ENCODE assay signal across 35 mouse cellular contexts in the genomic region with DNA sequence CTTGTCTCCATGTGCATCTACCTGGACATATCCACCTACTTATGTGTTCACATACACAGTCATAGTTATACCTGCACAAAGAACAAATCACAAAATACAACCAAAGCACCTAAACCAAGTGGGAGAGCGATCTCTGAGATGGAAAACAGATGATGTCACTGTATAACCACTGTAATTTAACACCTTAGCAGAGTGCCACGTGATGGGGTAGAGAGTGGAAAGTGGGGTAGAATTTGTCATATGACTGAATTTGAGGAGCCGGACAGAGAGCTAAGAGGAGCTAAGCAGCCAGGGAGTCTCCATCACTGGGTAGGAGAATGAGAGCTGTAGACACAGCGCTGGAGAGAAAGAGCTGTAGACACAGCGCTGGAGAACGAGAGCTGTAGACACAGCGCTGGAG.
"Had no signal": no experiment of that assay in that cellular context is flagged by ENCODE, and none has a peak within 500 bp of the region (broad histone marks: within the 10 kb centered on the region; RNA-seq: fewer than 3 reads in every experiment).

No protein-coding gene starts in this region.

- H3K27ac ChIP-seq: heart, embryonic 13.5 days; heart, embryonic 15.5 days; hindbrain, embryonic 10.5 days; hindbrain, embryonic 12.5 days; hindbrain, embryonic 13.5 days; hindbrain, embryonic 14.5 days; hindbrain, embryonic 15.5 days; hindbrain, postnatal 0 days; intestine, embryonic 15.5 days; kidney, embryonic 15.5 days; kidney, postnatal 0 days; layer of hippocampus, adult 2 months; left cerebral cortex, adult 2 months had no signal

- H3K36me3 ChIP-seq: heart, embryonic 12.5 days; heart, embryonic 13.5 days; heart, embryonic 15.5 days; hindbrain, embryonic 10.5 days; hindbrain, embryonic 12.5 days; hindbrain, embryonic 13.5 days; hindbrain, embryonic 15.5 days; intestine, embryonic 15.5 days; kidney, embryonic 15.5 days had no signal

- H3K4me1 ChIP-seq: heart, embryonic 12.5 days; heart, embryonic 13.5 days; heart, embryonic 15.5 days; hindbrain, embryonic 10.5 days; hindbrain, embryonic 12.5 days; hindbrain, embryonic 13.5 days; hindbrain, embryonic 15.5 days; intestine, embryonic 15.5 days; kidney, embryonic 15.5 days had no signal

- H3K4me2 ChIP-seq: heart, embryonic 11.5 days; heart, embryonic 12.5 days; heart, embryonic 13.5 days; heart, embryonic 15.5 days; hindbrain, embryonic 12.5 days; hindbrain, embryonic 13.5 days; hindbrain, embryonic 14.5 days; hindbrain, embryonic 15.5 days; intestine, embryonic 15.5 days; kidney, embryonic 15.5 days had no signal

- H3K9me3 ChIP-seq: heart, embryonic 12.5 days; heart, embryonic 13.5 days; heart, embryonic 15.5 days; hindbrain, embryonic 10.5 days; hindbrain, embryonic 12.5 days; hindbrain, embryonic 13.5 days; hindbrain, embryonic 15.5 days; intestine, embryonic 15.5 days; kidney, embryonic 15.5 days had no signal

- H3K9ac ChIP-seq: heart, embryonic 12.5 days; heart, embryonic 13.5 days; heart, embryonic 15.5 days; hindbrain, embryonic 12.5 days; hindbrain, embryonic 13.5 days; hindbrain, embryonic 14.5 days; hindbrain, embryonic 15.5 days; intestine, embryonic 15.5 days; kidney, embryonic 15.5 days had no signal

- H3K4me3 ChIP-seq: heart, embryonic 12.5 days; heart, embryonic 13.5 days; heart, embryonic 15.5 days; hindbrain, embryonic 10.5 days; hindbrain, embryonic 12.5 days; hindbrain, embryonic 13.5 days; hindbrain, embryonic 15.5 days; intestine, embryonic 15.5 days; kidney, embryonic 15.5 days; layer of hippocampus, adult 2 months; left cerebral cortex, adult 2 months had no signal

- DNase-seq: heart, postnatal 10 days; heart, postnatal 14 days; heart, postnatal 36 days; heart, postnatal 4 days; kidney, adult 11 months; kidney, adult 18-20 months; kidney, adult 2 months; kidney, adult 8-10 months; kidney, adult 9 months; kidney, postnatal 10 days; kidney, postnatal 14 days; kidney, postnatal 25 days; kidney, postnatal 36 days; kidney, postnatal 4 days; layer of hippocampus, adult 9-11 months; layer of hippocampus, postnatal 36 days had no signal

- H3K27me3 ChIP-seq: heart, embryonic 12.5 days; heart, embryonic 13.5 days; heart, embryonic 15.5 days; hindbrain, embryonic 12.5 days; hindbrain, embryonic 13.5 days; hindbrain, embryonic 15.5 days; intestine, embryonic 15.5 days; kidney, embryonic 15.5 days had no signal

- ATAC-seq: hindbrain, embryonic 16.5 days; hindbrain, postnatal 0 days; inflammation-experienced regulatory T-cells, adult 6 months; intestine, embryonic 15.5 days; intestine, embryonic 16.5 days; intestine, postnatal 0 days had no signal
